Mouse (Mus musculus) MEL (cell line): ENCODE results near the gene Arhgef39.

ENCODE experiments used
- CTCF ChIP-seq, 3 experiments: IDR thresholded peaks in 2 of 3; conservative IDR thresholded peaks in 1 of 3; 2 replicates each; pipeline ENCODE4 v1.5.1; 2011 to 2012; ENCODE audit warnings: low read length in 3 of 3, low read depth in 2 of 3, mild to moderate bottlenecking in 2 of 3, improper control_type of control experiment in 1 of 3, inconsistent platforms in 1 of 3, mixed read lengths in 1 of 3, moderate library complexity in 1 of 3; ENCODE audit not compliant: control insufficient read depth in 1 of 3, insufficient read depth in 1 of 3, poor library complexity in 1 of 3, severe bottlenecking in 1 of 3
- EP300 ChIP-seq, 2 experiments: IDR thresholded peaks; 2 replicates each; pipeline ENCODE4 v1.6.1; 2011; ENCODE audit warnings: improper control_type of control experiment in 2 of 2, low read length in 2 of 2, low read depth in 1 of 2, mild to moderate bottlenecking in 1 of 2
- GABPA ChIP-seq: IDR thresholded peaks from 2 replicates; pipeline ENCODE4 v1.6.1; 2012; ENCODE audit warnings: low read depth, mild to moderate bottlenecking, inconsistent platforms, low read length, improper control_type of control experiment, moderate library complexity
- JUND ChIP-seq: IDR thresholded peaks from 2 replicates; pipeline ENCODE4 v1.6.1; 2011; ENCODE audit warnings: low read depth, mild to moderate bottlenecking, improper control_type of control experiment, low read length
- MAFK ChIP-seq: IDR thresholded peaks from 2 replicates; pipeline ENCODE4 v1.6.1; 2011; ENCODE audit warnings: low read depth, mild to moderate bottlenecking, low read length, improper control_type of control experiment, borderline replicate concordance
- MEF2A ChIP-seq: IDR thresholded peaks from 2 replicates; pipeline ENCODE4 v1.6.1; 2014; ENCODE audit warnings: low read depth, mild to moderate bottlenecking, inconsistent platforms, low read length, improper control_type of control experiment; ENCODE audit not compliant: poor library complexity, insufficient replicate concordance, severe bottlenecking; ENCODE audit errors: extremely low read depth
- MYC ChIP-seq: IDR thresholded peaks from 2 replicates; pipeline ENCODE4 v1.6.1; 2011; ENCODE audit warnings: low read depth, mild to moderate bottlenecking, low read length, improper control_type of control experiment, moderate library complexity
- NELFE ChIP-seq: IDR thresholded peaks from 2 replicates; pipeline ENCODE4 v1.6.1; 2011; ENCODE audit warnings: low read depth, low read length, improper control_type of control experiment
- POLR2A ChIP-seq, 2 experiments: IDR thresholded peaks; 2 replicates each; pipeline ENCODE4 v1.6.1; 2011 to 2012; ENCODE audit warnings: low read length in 2 of 2, mild to moderate bottlenecking in 2 of 2, control low read depth in 1 of 2, improper control_type of control experiment in 1 of 2, low read depth in 1 of 2, moderate library complexity in 1 of 2; ENCODE audit not compliant: control insufficient read depth in 1 of 2, insufficient read depth in 1 of 2, poor library complexity in 1 of 2
- POLR2AphosphoS2 ChIP-seq: IDR thresholded peaks from 2 replicates; pipeline ENCODE4 v1.6.1; 2011; ENCODE audit warnings: low read length, improper control_type of control experiment
- POLR2AphosphoS5 ChIP-seq: IDR thresholded peaks from 2 replicates; pipeline ENCODE4 v1.6.1; 2012; ENCODE audit warnings: low read depth, borderline replicate concordance, mild to moderate bottlenecking, inconsistent platforms, low read length, moderate library complexity, mixed read lengths
- ZKSCAN1 ChIP-seq: IDR thresholded peaks from 2 replicates; pipeline ENCODE4 v1.6.1; 2012; ENCODE audit warnings: low read depth, mild to moderate bottlenecking, inconsistent platforms, low read length, improper control_type of control experiment, moderate library complexity

DNA sequence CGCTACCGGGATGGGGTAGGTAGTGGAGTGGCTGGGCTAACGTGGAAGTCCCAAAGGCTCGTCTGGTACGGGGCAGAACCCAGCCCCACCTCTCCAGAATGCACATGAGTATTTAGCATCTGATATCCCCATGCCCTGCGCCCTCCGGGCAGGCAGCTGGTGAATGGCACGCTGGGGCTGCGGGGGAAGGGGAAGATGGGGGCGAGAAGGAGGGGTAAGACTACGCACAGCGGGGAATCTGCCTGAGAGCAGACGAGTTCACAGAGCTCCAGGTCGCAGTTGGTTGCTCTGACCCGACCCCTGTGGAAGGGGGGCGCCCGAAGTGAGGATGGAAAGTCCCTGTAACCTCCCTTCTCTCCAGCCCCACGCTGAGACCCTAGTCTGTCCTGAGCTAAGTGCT is 46.1 kb downstream of the Arhgef39 start:
- no peak for TF ChIP-seq MAFK
- TF ChIP-seq EP300 (IDR thresholded peaks at IDR 0.05; ENCODE audit: low read depth in 1 of 2, low read length in 2 of 2): no peak
- no peak for TF ChIP-seq POLR2A (IDR thresholded peaks at IDR 0.05; ENCODE audit: control insufficient read depth in 1 of 2, insufficient read depth in 1 of 2, low read depth in 1 of 2, low read length in 2 of 2, poor library complexity in 1 of 2)
- TF ChIP-seq MEF2A: no peak
- no peak for TF ChIP-seq GABPA
- TF ChIP-seq CTCF (IDR thresholded peaks at IDR 0.05 in 2 of 3, conservative IDR thresholded peaks at IDR 0.05 in 1 of 3; ENCODE audit: control insufficient read depth in 1 of 3, insufficient read depth in 1 of 3, low read depth in 2 of 3, low read length in 3 of 3, poor library complexity in 1 of 3, severe bottlenecking in 1 of 3): no peak
- TF ChIP-seq ZKSCAN1: no peak
- TF ChIP-seq POLR2AphosphoS2: no peak
- no peak for TF ChIP-seq POLR2AphosphoS5
- no peak for TF ChIP-seq MYC
- TF ChIP-seq NELFE: no peak
- no peak for TF ChIP-seq JUND
